Mouse (Mus musculus) MEL (cell line): ENCODE measurements around the gene Trf. TPM values are rescaled to one million over a fixed set of nuclear protein-coding genes. Genes with fewer than 3 reads are reported as not detected.

Experiments used
- DNase-seq: peaks from one replicate; pipeline ENCODE4 v3.0.0; 2011; ENCODE audit warnings: low read depth, low spot score
- H3K27ac ChIP-seq: 2 replicates; pipeline ENCODE4 v1.5.1; 2012; ENCODE audit warnings: low read depth, mild to moderate bottlenecking, control low read depth, low read length, moderate library complexity; ENCODE audit not compliant: control insufficient read depth
- H3K27me3 ChIP-seq, 2 experiments: fragments of 150-350 bp in 1 of 2; sonication (generic) in 1 of 2; 2 replicates each; pipeline ENCODE4 v1.6.1; 2012; ENCODE audit warnings: low read length in 2 of 2, mild to moderate bottlenecking in 2 of 2, improper control_type of control experiment in 1 of 2, moderate library complexity in 1 of 2; ENCODE audit not compliant: insufficient read depth in 2 of 2, control insufficient read depth in 1 of 2
- H3K36me3 ChIP-seq, 2 experiments: 2 replicates each; pipeline ENCODE4 v1.6.1; 2012 to 2014; ENCODE audit warnings: low read length in 2 of 2, improper control_type of control experiment in 1 of 2, inconsistent platforms in 1 of 2, mild to moderate bottlenecking in 1 of 2; ENCODE audit not compliant: insufficient read depth in 2 of 2, control insufficient read depth in 1 of 2
- H3K4me1 ChIP-seq, 2 experiments: fragments of 150-350 bp in 1 of 2; sonication (generic) in 1 of 2; 2 replicates each; pipeline ENCODE4 v1.6.1; 2012; ENCODE audit warnings: low read length in 2 of 2, improper control_type of control experiment in 1 of 2, mild to moderate bottlenecking in 1 of 2; ENCODE audit not compliant: insufficient read depth in 2 of 2, control insufficient read depth in 1 of 2
- H3K4me3 ChIP-seq, 2 experiments: fragments of 150-350 bp in 1 of 2; sonication (generic) in 1 of 2; 2 replicates each; pipeline ENCODE4 v1.5.1; 2012; ENCODE audit warnings: low read depth in 2 of 2, low read length in 2 of 2, mild to moderate bottlenecking in 2 of 2, moderate library complexity in 2 of 2, control low read depth in 1 of 2, improper control_type of control experiment in 1 of 2; ENCODE audit not compliant: control insufficient read depth in 1 of 2, insufficient read depth in 1 of 2
- H3K79me2 ChIP-seq: 2 replicates; pipeline ENCODE4 v1.6.1; 2012; ENCODE audit warnings: mild to moderate bottlenecking, low read length, moderate library complexity; ENCODE audit not compliant: control insufficient read depth, poor library complexity, insufficient read depth
- H3K9ac ChIP-seq: 2 replicates; pipeline ENCODE4 v1.6.1; 2012; ENCODE audit warnings: low read depth, mild to moderate bottlenecking, control low read depth, low read length, moderate library complexity; ENCODE audit not compliant: control insufficient read depth, poor library complexity, severe bottlenecking
- H3K9me3 ChIP-seq: fragments of 150-350 bp; sonication (generic); replicated peaks from 2 replicates; pipeline ENCODE4 v1.6.1; 2012; ENCODE audit warnings: mild to moderate bottlenecking, low read length, improper control_type of control experiment, moderate library complexity; ENCODE audit not compliant: insufficient read depth
- CHD2 ChIP-seq: IDR thresholded peaks from 2 replicates; pipeline ENCODE4 v1.6.1; 2011; ENCODE audit warnings: low read length, improper control_type of control experiment
- CTCF ChIP-seq, 3 experiments: IDR thresholded peaks in 2 of 3; conservative IDR thresholded peaks in 1 of 3; 2 replicates each; pipeline ENCODE4 v1.5.1; 2011 to 2012; ENCODE audit warnings: low read length in 3 of 3, low read depth in 2 of 3, mild to moderate bottlenecking in 2 of 3, improper control_type of control experiment in 1 of 3, inconsistent platforms in 1 of 3, mixed read lengths in 1 of 3, moderate library complexity in 1 of 3; ENCODE audit not compliant: control insufficient read depth in 1 of 3, insufficient read depth in 1 of 3, poor library complexity in 1 of 3, severe bottlenecking in 1 of 3
- EP300 ChIP-seq, 2 experiments: IDR thresholded peaks; 2 replicates each; pipeline ENCODE4 v1.6.1; 2011; ENCODE audit warnings: improper control_type of control experiment in 2 of 2, low read length in 2 of 2, low read depth in 1 of 2, mild to moderate bottlenecking in 1 of 2
- GABPA ChIP-seq: IDR thresholded peaks from 2 replicates; pipeline ENCODE4 v1.6.1; 2012; ENCODE audit warnings: low read depth, mild to moderate bottlenecking, inconsistent platforms, low read length, improper control_type of control experiment, moderate library complexity
- KAT2A ChIP-seq: conservative IDR thresholded peaks from 2 replicates; pipeline ENCODE4 v1.6.1; 2012; ENCODE audit warnings: low read depth, low read length, improper control_type of control experiment, inconsistent platforms
- MAFK ChIP-seq: IDR thresholded peaks from 2 replicates; pipeline ENCODE4 v1.6.1; 2011; ENCODE audit warnings: low read depth, mild to moderate bottlenecking, low read length, improper control_type of control experiment, borderline replicate concordance
- MEF2A ChIP-seq: IDR thresholded peaks from 2 replicates; pipeline ENCODE4 v1.6.1; 2014; ENCODE audit warnings: low read depth, mild to moderate bottlenecking, inconsistent platforms, low read length, improper control_type of control experiment; ENCODE audit not compliant: poor library complexity, insufficient replicate concordance, severe bottlenecking; ENCODE audit errors: extremely low read depth
- POLR2A ChIP-seq, 2 experiments: IDR thresholded peaks; 2 replicates each; pipeline ENCODE4 v1.6.1; 2011 to 2012; ENCODE audit warnings: low read length in 2 of 2, mild to moderate bottlenecking in 2 of 2, control low read depth in 1 of 2, improper control_type of control experiment in 1 of 2, low read depth in 1 of 2, moderate library complexity in 1 of 2; ENCODE audit not compliant: control insufficient read depth in 1 of 2, insufficient read depth in 1 of 2, poor library complexity in 1 of 2
- POLR2AphosphoS5 ChIP-seq: IDR thresholded peaks from 2 replicates; pipeline ENCODE4 v1.6.1; 2012; ENCODE audit warnings: low read depth, borderline replicate concordance, mild to moderate bottlenecking, inconsistent platforms, low read length, moderate library complexity, mixed read lengths
- RAD21 ChIP-seq: IDR thresholded peaks from 2 replicates; pipeline ENCODE4 v1.6.1; 2011; ENCODE audit warnings: mild to moderate bottlenecking, low read depth, low read length, improper control_type of control experiment
- SMC3 ChIP-seq: IDR thresholded peaks from 2 replicates; pipeline ENCODE4 v1.6.1; 2011; ENCODE audit warnings: low read depth, low read length, improper control_type of control experiment
- TAL1 ChIP-seq: IDR thresholded peaks from 2 replicates; pipeline ENCODE4 v1.6.1; 2012; ENCODE audit warnings: mild to moderate bottlenecking, inconsistent platforms, low read length, moderate library complexity, mixed read lengths
- TBP ChIP-seq: IDR thresholded peaks from 2 replicates; pipeline ENCODE4 v1.8.0; 2011; ENCODE audit warnings: low read depth, low read length, improper control_type of control experiment
- TCF12 ChIP-seq: IDR thresholded peaks from 2 replicates; pipeline ENCODE4 v1.6.1; 2014; ENCODE audit warnings: low read depth, mild to moderate bottlenecking, inconsistent platforms, low read length, improper control_type of control experiment, moderate library complexity
- USF1 ChIP-seq: IDR thresholded peaks from 2 replicates; pipeline ENCODE4 v1.6.1; 2014; ENCODE audit warnings: low read depth, mild to moderate bottlenecking, inconsistent platforms, low read length, improper control_type of control experiment, moderate library complexity
- USF2 ChIP-seq, 2 experiments: IDR thresholded peaks; 2 replicates each; pipeline ENCODE4 v1.6.1; 2011 to 2012; ENCODE audit warnings: improper control_type of control experiment in 2 of 2, low read length in 2 of 2, borderline replicate concordance in 1 of 2, inconsistent platforms in 1 of 2, low read depth in 1 of 2, mild to moderate bottlenecking in 1 of 2; ENCODE audit not compliant: insufficient read depth in 1 of 2
- ZC3H11A ChIP-seq: IDR thresholded peaks from 2 replicates; pipeline ENCODE4 v1.6.1; 2012; ENCODE audit warnings: low read depth, mild to moderate bottlenecking, inconsistent platforms, low read length, improper control_type of control experiment
- ZNF384 ChIP-seq: IDR thresholded peaks from 2 replicates; pipeline ENCODE4 v1.6.1; 2012; ENCODE audit warnings: low read depth, mild to moderate bottlenecking, inconsistent platforms, low read length, improper control_type of control experiment
- polyA plus RNA-seq, 2 experiments: library from polyadenylated mRNA; stranded (reverse) in 1 of 2; unstranded in 1 of 2; fragments of >175 nt in 1 of 2; fragments of >200 nt in 1 of 2; gene quantifications; 2 replicates each; pipeline versions ENCODE4 v1.2.1 to v1.2.4; 2012; ENCODE audit warnings: low replicate concordance in 2 of 2, low read depth in 1 of 2; ENCODE audit not compliant: insufficient read length in 2 of 2, insufficient read depth in 1 of 2, missing spikeins in 1 of 2
- total RNA-seq: library from RNA; depleted of rRNA; stranded (reverse); fragments of 300-350 nt; gene quantifications from 2 replicates; pipeline ENCODE4 v1.2.3, GENCODE M21; 2012

Gene Trf
- total and polyA plus RNA-seq, 3 experiments = not detected

GRCm38 (mm10) chr9:103271104-103271503 is 40.9 kb upstream of the Trf start:
- H3K36me3 ChIP-seq = no peaks in the 10 kb centered on the region
- no peak overlapping the region for H3K27ac ChIP-seq
- DNase-seq = no peak

GRCm38 (mm10) chr9:103265778-103266177 is 35.5 kb upstream of the Trf start:
- H3K9ac ChIP-seq = no peak overlapping the region
- H3K27ac ChIP-seq = no peak overlapping the region
- H3K9me3 ChIP-seq = no peaks in the 10 kb centered on the region
- H3K79me2 ChIP-seq = no peaks in the 10 kb centered on the region
- TF ChIP-seq ZC3H11A (no peak), CTCF (IDR thresholded peaks at IDR 0.05 in 2 of 3, conservative IDR thresholded peaks at IDR 0.05 in 1 of 3; ENCODE audit: control insufficient read depth in 1 of 3, insufficient read depth in 1 of 3, low read depth in 2 of 3, low read length in 3 of 3, poor library complexity in 1 of 3, severe bottlenecking in 1 of 3) (peak in 2 of 3 experiments; percentile 25 to 26; a peak in 4 of 6 replicates), SMC3 (peak; percentile 29; the same call in 1 of the 2 replicates), KAT2A (no peak)
- H3K36me3 ChIP-seq = no peaks in the 10 kb centered on the region
- H3K4me1 ChIP-seq = no peaks in the 10 kb centered on the region
- no peaks in the 10 kb centered on the region for H3K27me3 ChIP-seq
- no peak overlapping the region for H3K4me3 ChIP-seq
- no peak for DNase-seq

More at GRCm38 (mm10) chr9:103271104-103271503, 40.9 kb upstream of the Trf start:
- Histone ChIP-seq H3K27me3 (no peaks in the 10 kb centered on the region), H3K79me2 (no peaks in the 10 kb centered on the region), H3K4me1 (no peaks in the 10 kb centered on the region), H3K9me3 (no peaks in the 10 kb centered on the region), H3K4me3 (no peak overlapping the region), H3K9ac (no peak overlapping the region)
- TF ChIP-seq MAFK (no peak), CTCF (IDR thresholded peaks at IDR 0.05 in 2 of 3, conservative IDR thresholded peaks at IDR 0.05 in 1 of 3; ENCODE audit: control insufficient read depth in 1 of 3, insufficient read depth in 1 of 3, low read depth in 2 of 3, low read length in 3 of 3, poor library complexity in 1 of 3, severe bottlenecking in 1 of 3) (no peak), ZNF384 (no peak), TAL1 (no peak), POLR2A (IDR thresholded peaks at IDR 0.05; ENCODE audit: control insufficient read depth in 1 of 2, insufficient read depth in 1 of 2, low read depth in 1 of 2, low read length in 2 of 2, poor library complexity in 1 of 2) (no peak), GABPA (no peak), TBP (no peak), USF2 (IDR thresholded peaks at IDR 0.05; ENCODE audit: borderline replicate concordance in 1 of 2, insufficient read depth in 1 of 2, low read depth in 1 of 2, low read length in 2 of 2) (no peak), MEF2A (no peak), CHD2 (no peak), RAD21 (no peak), EP300 (IDR thresholded peaks at IDR 0.05; ENCODE audit: low read depth in 1 of 2, low read length in 2 of 2) (no peak), USF1 (no peak), TCF12 (no peak), POLR2AphosphoS5 (no peak)
